Mouse (Mus musculus) neural tube, embryonic 15.5 days (tissue): Measurements from ENCODE around the gene Nsun7. TPM values are rescaled to one million over a fixed set of nuclear protein-coding genes. Genes with fewer than 3 reads are reported as not detected.
A peak's percentile ranks its signal among the peaks of the same experiment; 100 is the strongest.
"Not testable (repeated sequence)": the region's sequence is repeated elsewhere in the genome, so short reads cannot be mapped to it uniquely, and the experiment has no call there.

Experiments used
- ATAC-seq: fragments of 200-750 bp; cut with Nextera tagmentation; 2 replicates; pipeline ENCODE4 v1.8.0; 2017; ENCODE audit warnings: mild to moderate bottlenecking, moderate TSS enrichment, moderate library complexity; ENCODE audit not compliant: low FRiP score
- H3K27ac ChIP-seq: fragments of 300-500 bp; sonication (generic); replicated peaks from 2 replicates; pipeline ENCODE4 v1.5.1; 2015; ENCODE audit warnings: mild to moderate bottlenecking, inconsistent platforms
- H3K27me3 ChIP-seq: fragments of 300-500 bp; sonication (generic); replicated peaks from 2 replicates; pipeline ENCODE4 v1.6.1; 2015; ENCODE audit warnings: inconsistent platforms
- H3K36me3 ChIP-seq: fragments of 300-500 bp; sonication (generic); 2 replicates; pipeline ENCODE4 v1.6.1; 2015; ENCODE audit warnings: inconsistent platforms
- H3K4me1 ChIP-seq: fragments of 300-500 bp; sonication (generic); 2 replicates; pipeline ENCODE4 v1.6.1; 2015; ENCODE audit warnings: inconsistent platforms
- H3K4me2 ChIP-seq: fragments of 300-500 bp; sonication (generic); 2 replicates; pipeline ENCODE4 v1.6.1; 2015; ENCODE audit warnings: inconsistent platforms, mild to moderate bottlenecking, moderate library complexity
- H3K4me3 ChIP-seq: fragments of 300-500 bp; sonication (generic); replicated peaks from 2 replicates; pipeline ENCODE4 v1.5.1; 2015; ENCODE audit warnings: mild to moderate bottlenecking, inconsistent platforms
- H3K9ac ChIP-seq: fragments of 300-500 bp; sonication (generic); replicated peaks from 2 replicates; pipeline ENCODE4 v1.6.1; 2015; ENCODE audit warnings: mild to moderate bottlenecking, inconsistent platforms
- H3K9me3 ChIP-seq: fragments of 300-500 bp; sonication (generic); replicated peaks from 2 replicates; pipeline ENCODE4 v1.6.1; 2016; ENCODE audit warnings: inconsistent platforms
- WGBS: fragments of 180-500 bp; shearing (Covaris S2); methylation state at CpG from one replicate; pipeline ENCODE4 v1.1.7; 2015; ENCODE audit warnings: mixed read lengths; 5-methylcytosine and 5-hydroxymethylcytosine counted together
- polyA plus RNA-seq: library from polyadenylated mRNA; unstranded; fragments of >200 nt; fragmentation: Nextera tagmentation; extraction: Ambion mirVana; gene quantifications from 2 replicates; pipeline ENCODE4 v1.2.1, GENCODE M21; 2015

The Nsun7 gene
- polyA plus RNA-seq, 1 experiment from 2014 or later: 2.5 TPM

- no peak overlapping the region for H3K4me3 ChIP-seq
- peaks cover 9% of the 10 kb centered on the region for H3K4me1 ChIP-seq
- no peak overlapping the region for H3K4me2 ChIP-seq
- H3K27me3 ChIP-seq: no peaks in the 10 kb centered on the region
- peak; percentile 63; the same call in 1 of the 2 replicates for ATAC-seq
- no peaks in the 10 kb centered on the region for H3K9me3 ChIP-seq
- no peak overlapping the region for H3K9ac ChIP-seq
- H3K27ac ChIP-seq: no peak overlapping the region
- no peaks in the 10 kb centered on the region for H3K36me3 ChIP-seq
- 45% methylated on average over 6 of the region's 6 CpGs for WGBS
Observed at GRCm38 (mm10) chr5:66244043-66244660, 15.5 kb upstream of the Nsun7 start.

- 77% methylated on average over 9 of the region's 10 CpGs for WGBS
- Histone ChIP-seq H3K27me3 (no peaks in the 10 kb centered on the region), H3K36me3 (no peaks in the 10 kb centered on the region), H3K4me3 (no peak overlapping the region), H3K9ac (no peak overlapping the region), H3K9me3 (no peaks in the 10 kb centered on the region), H3K27ac (no peak overlapping the region), H3K4me2 (no peak overlapping the region), H3K4me1 (peaks cover 9% of the 10 kb centered on the region)
- ATAC-seq: no peak
Observed at GRCm38 (mm10) chr5:66245958-66246497, 13.7 kb upstream of the Nsun7 start.

GRCm38 (mm10) chr5:66253219-66253618 is 6.5 kb upstream of the Nsun7 start:
- no peak overlapping the region for H3K4me2 ChIP-seq
- H3K9me3 ChIP-seq: no peaks in the 10 kb centered on the region
- no peak overlapping the region for H3K27ac ChIP-seq
- no peaks in the 10 kb centered on the region for H3K36me3 ChIP-seq
- no peak for ATAC-seq
- 42% methylated on average over 5 of the region's 5 CpGs for WGBS
- no peak overlapping the region for H3K9ac ChIP-seq
- H3K27me3 ChIP-seq: no peaks in the 10 kb centered on the region
- no peak overlapping the region for H3K4me3 ChIP-seq
- H3K4me1 ChIP-seq: no peaks in the 10 kb centered on the region

- no peak for ATAC-seq
- Histone ChIP-seq H3K36me3 (no peaks in the 10 kb centered on the region), H3K4me2 (no peak overlapping the region), H3K4me1 (peaks cover 6% of the 10 kb centered on the region), H3K27ac (no peak overlapping the region), H3K27me3 (no peaks in the 10 kb centered on the region), H3K4me3 (no peak overlapping the region), H3K9ac (no peak overlapping the region), H3K9me3 (no peaks in the 10 kb centered on the region)
- 91% methylated on average over 10 of the region's 10 CpGs for WGBS
Observed at GRCm38 (mm10) chr5:66255044-66255443, 4.7 kb upstream of the Nsun7 start.

GRCm38 (mm10) chr5:66259000-66259399 is 697 bp upstream of the Nsun7 start:
- H3K4me2 ChIP-seq: no peak overlapping the region
- peaks cover 6% of the 10 kb centered on the region for H3K4me1 ChIP-seq
- no peak overlapping the region for H3K27ac ChIP-seq
- no peak overlapping the region for H3K9ac ChIP-seq
- no peak for ATAC-seq
- 74% methylated on average over 2 of the region's 2 CpGs for WGBS
- no peaks in the 10 kb centered on the region for H3K27me3 ChIP-seq
- no peak overlapping the region for H3K4me3 ChIP-seq
- H3K9me3 ChIP-seq: no peaks in the 10 kb centered on the region
- H3K36me3 ChIP-seq: no peaks in the 10 kb centered on the region

- Histone ChIP-seq H3K4me2 (peak overlapping the region; percentile 94), H3K9ac (peak overlapping the region; percentile 69), H3K27ac (peak overlapping the region; percentile 63; the same call in 1 of the 2 replicates), H3K4me3 (peak overlapping the region; percentile 57)
- not testable (repeated sequence) for H3K27me3 ChIP-seq, H3K36me3 ChIP-seq, H3K9me3 ChIP-seq, ATAC-seq, H3K4me1 ChIP-seq
- WGBS: 7% methylated on average over 5 of the region's 5 CpGs
Observed at GRCm38 (mm10) chr5:66259431-66259755, 304 bp upstream of the Nsun7 start.

- Histone ChIP-seq H3K27ac (no peak overlapping the region), H3K9ac (no peak overlapping the region), H3K4me3 (no peak overlapping the region), H3K9me3 (no peaks in the 10 kb centered on the region), H3K4me2 (no peak overlapping the region), H3K27me3 (no peaks in the 10 kb centered on the region), H3K4me1 (peaks cover 6% of the 10 kb centered on the region), H3K36me3 (no peaks in the 10 kb centered on the region)
- 78% methylated on average over 2 of the region's 2 CpGs for WGBS
- ATAC-seq: no peak
Observed at GRCm38 (mm10) chr5:66262475-66262874, 2.8 kb downstream of the Nsun7 start.

- no peaks in the 10 kb centered on the region for H3K27me3 ChIP-seq
- H3K36me3 ChIP-seq: no peaks in the 10 kb centered on the region
- no peak overlapping the region for H3K4me2 ChIP-seq
- H3K4me1 ChIP-seq: peaks cover 6% of the 10 kb centered on the region
- H3K4me3 ChIP-seq: no peak overlapping the region
- no peak for ATAC-seq
- H3K9me3 ChIP-seq: no peaks in the 10 kb centered on the region
- H3K27ac ChIP-seq: no peak overlapping the region
- H3K9ac ChIP-seq: no peak overlapping the region
- 33% methylated on average over 4 of the region's 4 CpGs for WGBS
Observed at GRCm38 (mm10) chr5:66263398-66263797, 3.7 kb downstream of the Nsun7 start.

GRCm38 (mm10) chr5:66269616-66270015 is 9.9 kb downstream of the Nsun7 start:
- Histone ChIP-seq H3K9ac (no peak overlapping the region), H3K9me3 (peaks cover 3% of the 10 kb centered on the region; the same call in 1 of the 2 replicates), H3K27me3 (no peaks in the 10 kb centered on the region), H3K4me2 (no peak overlapping the region), H3K4me1 (no peaks in the 10 kb centered on the region), H3K4me3 (no peak overlapping the region), H3K36me3 (no peaks in the 10 kb centered on the region), H3K27ac (no peak overlapping the region)
- WGBS: 87% methylated on average over 7 of the region's 7 CpGs
- ATAC-seq: no peak

GRCm38 (mm10) chr5:66271141-66271540 is 11.4 kb downstream of the Nsun7 start:
- Histone ChIP-seq H3K4me1 (no peaks in the 10 kb centered on the region), H3K4me2 (no peak overlapping the region)

GRCm38 (mm10) chr5:66274417-66274816 is 14.7 kb downstream of the Nsun7 start:
- Histone ChIP-seq H3K4me1 (no peaks in the 10 kb centered on the region), H3K36me3 (no peaks in the 10 kb centered on the region), H3K4me3 (no peak overlapping the region), H3K4me2 (no peak overlapping the region), H3K9me3 (peaks cover 3% of the 10 kb centered on the region; the same call in 1 of the 2 replicates), H3K9ac (no peak overlapping the region), H3K27ac (no peak overlapping the region), H3K27me3 (no peaks in the 10 kb centered on the region)
- no peak for ATAC-seq
- WGBS: 46% methylated on average over 3 of the region's 3 CpGs

More at GRCm38 (mm10) chr5:66271141-66271540, 11.4 kb downstream of the Nsun7 start:
- no peaks in the 10 kb centered on the region for H3K27me3 ChIP-seq
- no peak overlapping the region for H3K4me3 ChIP-seq
- H3K9ac ChIP-seq: no peak overlapping the region
- peaks cover 3% of the 10 kb centered on the region; the same call in 1 of the 2 replicates for H3K9me3 ChIP-seq
- no peaks in the 10 kb centered on the region for H3K36me3 ChIP-seq
- H3K27ac ChIP-seq: no peak overlapping the region
- no peak for ATAC-seq
- 31% methylated on average over 2 of the region's 2 CpGs for WGBS

GRCm38 (mm10) chr5:66279650-66280049 is 20.0 kb downstream of the Nsun7 start:
- no peak for ATAC-seq
- H3K4me1 ChIP-seq: no peaks in the 10 kb centered on the region
- H3K4me3 ChIP-seq: no peak overlapping the region
- H3K9me3 ChIP-seq: no peaks in the 10 kb centered on the region
- 83% methylated on average over 2 of the region's 2 CpGs for WGBS
- H3K27me3 ChIP-seq: no peaks in the 10 kb centered on the region
- H3K36me3 ChIP-seq: no peaks in the 10 kb centered on the region
- no peak overlapping the region for H3K9ac ChIP-seq
- no peak overlapping the region for H3K4me2 ChIP-seq
- no peak overlapping the region for H3K27ac ChIP-seq
